Mouse (Mus musculus): ENCODE results near the gene Esrp2.

Gene Esrp2

GRCm38 (mm10) chr8:106136156-106137130, at the start of gene Esrp2:
Gene Esrp2 (minus strand): TSS chr8:106136974.
- in situ Hi-C loops (cut with MseI, MboI) = no loop called here

GRCm38 (mm10) chr8:106186394-106186793, 49.6 kb upstream of the Esrp2 start:
- in situ Hi-C loops (cut with MseI, MboI) = no loop called here

- in situ Hi-C loops (cut with MseI, MboI) = no loop called here
Measured at GRCm38 (mm10) chr8:106185628-106186270, 49.0 kb upstream of the Esrp2 start.

- in situ Hi-C loops (cut with MseI, MboI) = no loop called here
Measured at GRCm38 (mm10) chr8:106178428-106178827, 41.7 kb upstream of the Esrp2 start.

GRCm38 (mm10) chr8:106177594-106177993, 40.8 kb upstream of the Esrp2 start:
- in situ Hi-C loops (cut with MseI, MboI) = no loop called here

GRCm38 (mm10) chr8:106176891-106177290, 40.1 kb upstream of the Esrp2 start:
- in situ Hi-C loops (cut with MseI, MboI) = no loop called here

- in situ Hi-C loops (cut with MseI, MboI) = no loop called here
Measured at GRCm38 (mm10) chr8:106173566-106173965, 36.8 kb upstream of the Esrp2 start.

GRCm38 (mm10) chr8:106169934-106170480, 33.2 kb upstream of the Esrp2 start:
- in situ Hi-C loops (cut with MseI, MboI) = no loop called here

- in situ Hi-C loops (cut with MseI, MboI) = no loop called here
Measured at GRCm38 (mm10) chr8:106169017-106169933, 32.5 kb upstream of the Esrp2 start.

GRCm38 (mm10) chr8:106168356-106169016, 31.7 kb upstream of the Esrp2 start, which contains the start of gene Slc7a6:
Gene Slc7a6 (plus strand): TSS chr8:106168857.
- in situ Hi-C loops (cut with MseI, MboI) = no loop called here

GRCm38 (mm10) chr8:106165460-106165859, 28.7 kb upstream of the Esrp2 start:
- in situ Hi-C loops (cut with MseI, MboI) = no loop called here

GRCm38 (mm10) chr8:106163251-106163650, 26.5 kb upstream of the Esrp2 start:
- in situ Hi-C loops (cut with MseI, MboI) = loop anchor here in 1 of 2 experiments (5.0 kb wide), 1 partner anchor 34 kb away; no protein-coding TSS in a partner anchor

GRCm38 (mm10) chr8:106159876-106160275, 23.1 kb upstream of the Esrp2 start:
- in situ Hi-C loops (cut with MseI, MboI) = loop anchor here (5.0 kb wide), 2 partner anchors 37 to 42 kb away; no protein-coding TSS in a partner anchor

GRCm38 (mm10) chr8:106158381-106158780, 21.6 kb upstream of the Esrp2 start:
- in situ Hi-C loops (cut with MseI, MboI) = loop anchor here in 1 of 2 experiments (5.0 kb wide), 1 partner anchor 44 kb away; no protein-coding TSS in a partner anchor

GRCm38 (mm10) chr8:106157419-106157818, 20.6 kb upstream of the Esrp2 start:
- in situ Hi-C loops (cut with MseI, MboI) = loop anchor here in 1 of 2 experiments (5.0 kb wide), 1 partner anchor 45 kb away; no protein-coding TSS in a partner anchor

- in situ Hi-C loops (cut with MseI, MboI) = no loop called here
Measured at GRCm38 (mm10) chr8:106152876-106153275, 16.1 kb upstream of the Esrp2 start.

- in situ Hi-C loops (cut with MseI, MboI) = no loop called here
Measured at GRCm38 (mm10) chr8:106151041-106151440, 14.3 kb upstream of the Esrp2 start.

- in situ Hi-C loops (cut with MseI, MboI) = no loop called here
Measured at GRCm38 (mm10) chr8:106150653-106151000, 13.9 kb upstream of the Esrp2 start.

- in situ Hi-C loops (cut with MseI, MboI) = no loop called here
Measured at GRCm38 (mm10) chr8:106149801-106150652, 13.3 kb upstream of the Esrp2 start, which contains the start of gene Pla2g15. Gene Pla2g15 (plus strand): TSS chr8:106150399.

All from mouse trophoblast stem cell (cell line).